Mouse (Mus musculus) left cerebral cortex, adult 11 months (tissue): ENCODE data around the gene Tsacc.

Experiments used
- DNase-seq: peaks from one replicate; pipeline ENCODE4 v3.0.0; 2022; ENCODE audit warnings: low spot score

The Tsacc gene

DNA sequence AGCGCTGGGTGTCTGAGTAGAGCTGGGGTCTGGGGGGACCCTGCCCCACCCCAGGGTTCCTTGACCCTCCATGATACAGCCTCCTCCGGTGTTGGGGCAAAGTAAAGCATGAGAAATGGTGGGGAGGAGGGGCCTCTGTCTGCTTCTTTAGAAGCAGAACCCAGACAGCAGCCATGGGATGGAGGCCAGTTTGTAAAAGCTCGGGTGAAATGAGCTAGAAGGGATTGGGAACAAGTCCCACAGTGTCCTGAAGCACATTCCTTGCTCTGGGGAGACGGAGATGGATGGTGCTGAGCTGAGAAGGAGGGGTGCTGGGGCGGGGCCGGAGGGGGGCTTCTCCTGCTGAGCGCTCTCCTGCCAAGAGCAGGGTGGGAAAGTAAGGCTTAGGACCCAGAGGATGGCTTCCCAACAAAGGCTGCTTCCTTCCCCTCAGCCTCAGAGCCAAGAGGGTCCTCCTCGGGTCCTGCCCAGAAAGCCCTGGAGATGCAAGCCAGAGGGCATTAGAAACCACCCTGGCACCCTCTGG, 57.9 kb downstream of the Tsacc start:
- no peak for DNase-seq

DNA sequence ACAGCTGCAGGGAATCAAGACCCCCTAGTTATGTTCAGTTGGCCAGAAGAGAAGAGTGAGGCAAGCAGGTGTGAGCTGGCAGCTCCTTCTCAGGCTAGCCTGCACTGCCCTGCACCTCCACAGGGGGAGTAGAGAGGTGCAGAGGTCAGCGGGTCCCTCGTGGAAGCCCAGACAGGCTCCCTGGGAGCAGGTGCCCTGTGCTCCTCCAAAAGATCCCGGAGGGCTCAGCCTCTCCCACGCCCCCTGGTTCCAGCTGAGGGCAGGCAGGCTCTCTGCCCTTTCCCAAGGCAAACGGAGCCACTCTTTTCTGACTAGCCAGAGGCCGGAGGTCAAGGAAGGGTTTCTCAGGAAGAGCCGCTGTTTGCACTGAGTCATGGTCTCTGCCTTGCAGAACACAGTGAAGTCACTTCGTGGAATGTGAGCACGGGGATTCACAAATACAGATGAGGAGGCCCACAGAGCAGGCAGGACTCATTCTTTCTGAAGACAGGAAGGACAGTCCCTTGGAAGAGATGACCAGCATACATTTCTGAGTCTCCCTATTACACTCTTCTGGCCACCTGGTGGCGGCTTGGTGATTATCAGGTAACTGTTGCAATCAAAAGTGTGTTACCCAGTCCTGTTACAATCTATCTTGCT, 59.1 kb downstream of the Tsacc start:
- no peak for DNase-seq

DNA sequence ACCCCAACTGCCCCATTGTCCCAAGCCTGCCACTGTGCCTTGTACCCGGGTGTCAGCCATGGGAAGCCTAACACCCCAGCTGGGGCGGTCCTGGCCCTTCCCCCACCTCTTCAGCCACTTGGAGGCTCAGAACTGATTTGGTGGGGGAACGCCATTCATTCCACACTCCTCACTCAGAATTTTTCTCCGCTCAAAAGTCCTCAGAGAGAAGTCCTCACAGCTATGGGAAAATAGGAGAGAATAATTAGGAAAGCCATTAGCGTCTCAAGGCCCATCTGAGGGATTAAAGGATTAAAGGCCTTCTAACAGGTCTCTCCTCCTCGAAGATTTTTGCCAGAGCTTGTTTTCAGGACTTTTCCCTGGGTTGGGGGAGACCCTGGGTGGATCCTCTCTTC, 59.6 kb downstream of the Tsacc start:
- DNase-seq = no peak

DNA sequence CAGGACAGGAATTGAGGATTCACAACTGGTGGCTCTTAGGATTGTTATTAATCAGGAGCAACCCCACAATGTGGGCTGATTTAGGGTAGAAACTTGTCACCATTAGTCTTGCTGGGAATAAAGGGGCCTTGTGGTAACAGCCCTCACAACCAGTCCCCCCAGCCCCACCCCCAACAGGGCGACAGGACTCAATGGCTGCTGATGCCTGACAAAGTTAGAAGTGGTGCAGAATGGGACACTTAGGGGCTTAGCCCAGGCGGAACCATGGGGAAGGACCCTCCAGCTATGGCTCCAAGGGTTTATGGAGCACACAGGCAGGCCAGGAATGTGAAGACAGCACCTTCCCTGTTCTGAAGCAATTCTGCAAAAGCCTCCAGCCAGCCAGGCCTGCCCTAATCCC, 61.2 kb downstream of the Tsacc start:
- no peak for DNase-seq

DNA sequence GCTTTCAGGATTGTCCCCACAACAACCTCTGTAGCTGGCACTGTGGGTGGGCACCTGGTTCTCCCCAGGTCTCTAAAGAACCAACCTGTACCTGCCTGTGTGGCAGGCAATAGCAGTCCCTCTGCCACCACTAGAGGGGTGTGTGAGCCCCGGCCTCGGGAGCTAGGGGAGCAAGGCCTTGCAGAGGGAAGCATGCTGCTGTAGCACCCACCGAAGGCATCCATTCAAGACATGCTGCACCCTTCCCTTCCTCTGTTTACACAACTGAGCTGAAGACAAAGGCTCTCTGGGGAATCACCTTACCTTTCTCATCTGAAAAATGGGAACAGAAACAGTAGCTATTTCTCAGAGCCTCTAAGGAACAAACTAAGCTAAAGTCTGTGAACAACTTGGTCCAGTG, 61.6 kb downstream of the Tsacc start:
- DNase-seq = no peak

DNA sequence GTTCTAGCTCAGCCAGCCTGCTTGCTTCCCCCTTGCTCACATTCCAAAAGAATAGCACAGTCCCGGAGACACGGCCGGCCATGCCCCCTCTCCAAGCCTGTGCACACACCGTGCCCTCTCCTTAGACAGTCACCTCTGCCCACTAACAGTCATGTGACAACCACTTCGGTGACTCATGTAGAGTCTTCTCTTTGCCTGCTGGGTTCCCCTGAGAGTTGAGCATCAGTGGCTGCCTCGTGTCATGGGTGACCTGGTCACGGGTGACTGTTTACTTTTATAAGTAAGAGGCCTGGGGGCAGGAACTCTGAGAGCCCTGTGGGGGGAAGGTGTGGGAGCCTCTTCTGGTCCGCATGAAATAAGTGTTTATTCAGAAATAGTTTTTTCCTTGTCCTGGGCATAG, 62.8 kb downstream of the Tsacc start:
- DNase-seq = no peak

DNA sequence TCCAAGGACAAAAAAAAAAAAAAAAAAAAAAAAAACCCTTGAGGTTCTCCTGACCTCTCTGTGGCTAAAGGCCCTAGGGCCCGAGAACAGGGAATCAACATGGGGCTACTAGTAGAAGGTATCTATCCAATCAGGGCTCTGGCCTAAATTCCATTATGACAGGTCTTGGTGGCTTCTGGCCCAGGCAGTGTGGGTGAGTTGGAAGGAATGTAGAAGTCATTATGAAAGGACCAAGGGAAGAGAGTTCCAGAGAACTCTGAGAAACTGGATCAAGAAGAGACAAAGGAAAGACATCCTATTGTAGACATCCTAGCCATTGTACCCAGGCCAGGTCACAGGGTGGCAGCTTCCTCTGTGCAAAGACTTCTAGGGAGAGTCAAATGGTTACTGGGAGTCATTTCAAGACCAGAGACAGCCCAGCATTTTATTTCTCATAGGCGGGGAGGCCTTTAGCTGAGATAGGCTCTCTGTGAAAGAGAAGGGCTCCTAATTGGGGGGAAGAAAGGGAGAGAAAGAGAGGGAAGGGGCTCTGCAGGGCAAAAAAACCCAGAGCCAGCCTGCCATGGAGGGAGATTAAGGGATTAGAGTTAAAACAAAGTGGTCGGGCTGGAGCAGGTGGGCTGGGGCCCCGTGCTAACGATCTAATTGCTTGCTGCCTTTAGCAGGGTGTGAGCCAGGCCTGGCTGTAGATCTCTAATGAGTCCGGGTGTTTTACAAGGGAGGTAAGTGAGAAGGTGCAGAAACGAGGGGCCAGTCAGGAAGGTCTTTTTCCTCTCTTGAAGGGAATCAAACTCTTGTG, 63.7 kb downstream of the Tsacc start:
- no peak for DNase-seq
